ENCODE assay signal across 9 mouse cellular contexts in genomic region chr7:89216118-89216517, GRCm38 (mm10).
DNase-seq lines count a peak whose midpoint lies in the region; ATAC-seq and TF ChIP-seq lines count a peak whose summit lies in the region.
"Had no signal": no experiment of that assay in that cellular context is flagged by ENCODE, and none has a peak within 500 bp of the region (broad histone marks: within the 10 kb centered on the region; RNA-seq: fewer than 3 reads in every experiment).

No protein-coding gene starts in this region.

- intact Hi-C loops in gastrocnemius, adult 2 months (cut with DNase I): no loop called here
- intact Hi-C loops in gastrocnemius, postnatal 36 days (cut with DNase I): no loop called here
- intact Hi-C loops in left cerebral cortex, adult 2 months (cut with DNase I): no loop called here

- no peak overlapping the region for H3K9ac ChIP-seq in hindbrain, embryonic 11.5 days (ENCODE audit: low read depth, low read length)

- no peaks in the 10 kb centered on the region for H3K36me3 ChIP-seq in hindbrain, embryonic 11.5 days (ENCODE audit: control insufficient read depth, insufficient read depth, low read length)

- H3K27me3 ChIP-seq in hindbrain, embryonic 11.5 days (ENCODE audit: control insufficient read depth, insufficient read depth, low read length): no peaks in the 10 kb centered on the region

- no peak overlapping the region for H3K4me2 ChIP-seq in hindbrain, embryonic 11.5 days (replicated peaks; ENCODE audit: low read depth, low read length)

- H3K9me3 ChIP-seq in hindbrain, embryonic 11.5 days (ENCODE audit: control insufficient read depth, low read length): no peaks in the 10 kb centered on the region

- no peak for DNase-seq in gastrocnemius, adult 2 months
- no peak for DNase-seq in gastrocnemius, postnatal 36 days
- no peak for DNase-seq in left cerebral cortex, adult 2 months (ENCODE audit: extremely low spot score in 1 of 2, low spot score in 2 of 2)
- no peak for DNase-seq in left cerebral cortex, adult 18-20 months (ENCODE audit: low spot score in 2 of 2)
- DNase-seq in brain, adult 2 months (ENCODE audit: low read depth, low spot score): peak; percentile 41
- DNase-seq in thymus, postnatal 4 days: no peak
- no peak for DNase-seq in hindbrain, embryonic 11.5 days (ENCODE audit: low spot score)

- H3K27ac ChIP-seq in gastrocnemius, adult 2 months: peak overlapping the region; percentile 83
- H3K27ac ChIP-seq in left cerebral cortex, adult 2 months: peak overlapping the region; percentile 3; the same call in 1 of the 2 replicates
- no peak overlapping the region for H3K27ac ChIP-seq in hindbrain, embryonic 11.5 days (ENCODE audit: low read depth, low read length)

- 88% methylated on average over 2 of the region's 2 CpGs for WGBS in hindbrain, embryonic 11.5 days

- no peak for TF ChIP-seq CTCF in gastrocnemius, adult 2 months (IDR thresholded peaks at IDR 0.05)
- no peak for TF ChIP-seq CTCF in left cerebral cortex, adult 2 months (IDR thresholded peaks at IDR 0.05)

- ATAC-seq in megakaryocyte, adult 5-6 weeks (ENCODE audit: poor library complexity, severe bottlenecking): peak; percentile 55
- ATAC-seq in hindbrain, embryonic 11.5 days (ENCODE audit: low FRiP score): no peak
- ATAC-seq: inflammation-experienced regulatory T-cells, adult 6 months had no signal

- peak overlapping the region; percentile 55 for H3K4me3 ChIP-seq in gastrocnemius, adult 2 months
- no peak overlapping the region for H3K4me3 ChIP-seq in left cerebral cortex, adult 2 months
- no peak overlapping the region for H3K4me3 ChIP-seq in hindbrain, embryonic 11.5 days (ENCODE audit: low read depth, low read length)

- no peaks in the 10 kb centered on the region for H3K4me1 ChIP-seq in hindbrain, embryonic 11.5 days (replicated peaks; ENCODE audit: control insufficient read depth, insufficient read depth, low read length)
